Mouse (Mus musculus) layer of hippocampus, postnatal 14 days (tissue): ENCODE results near the gene Mlxipl. TPM values are rescaled to one million over a fixed set of nuclear protein-coding genes. Genes with fewer than 3 reads are reported as not detected.
A peak's percentile ranks its signal among the peaks of the same experiment; 100 is the strongest.

Experiments used
- DNase-seq, 2 experiments: peaks; one replicate each; pipeline ENCODE4 v3.0.0; 2021 to 2022; ENCODE audit warnings: low spot score in 2 of 2, mixed read lengths in 1 of 2
- total RNA-seq, 2 experiments: library from RNA; stranded (reverse); gene quantifications; 2 replicates each; pipeline ENCODE4 v1.2.3; 2021

Gene Mlxipl
- total RNA-seq, 2 experiments from 2014 or later = 3.2 to 5.8 TPM

DNA sequence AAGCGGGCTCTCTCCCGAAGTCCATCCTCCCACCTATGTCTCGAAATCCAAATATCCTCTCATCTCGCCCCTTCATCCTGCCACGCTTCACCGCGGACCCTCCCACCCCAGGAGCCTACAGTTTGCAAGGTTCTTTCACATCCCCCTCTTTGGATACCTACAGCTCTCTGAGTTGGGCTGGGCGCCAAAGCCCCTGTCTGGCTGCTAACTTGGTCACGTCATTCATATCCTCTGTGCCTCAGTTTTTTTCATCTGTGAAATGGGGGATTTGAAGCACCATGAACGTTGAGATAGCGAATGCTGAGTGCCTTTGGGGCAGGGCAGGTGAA is 11.2 kb upstream of the Mlxipl start:
- no peak for DNase-seq

DNA sequence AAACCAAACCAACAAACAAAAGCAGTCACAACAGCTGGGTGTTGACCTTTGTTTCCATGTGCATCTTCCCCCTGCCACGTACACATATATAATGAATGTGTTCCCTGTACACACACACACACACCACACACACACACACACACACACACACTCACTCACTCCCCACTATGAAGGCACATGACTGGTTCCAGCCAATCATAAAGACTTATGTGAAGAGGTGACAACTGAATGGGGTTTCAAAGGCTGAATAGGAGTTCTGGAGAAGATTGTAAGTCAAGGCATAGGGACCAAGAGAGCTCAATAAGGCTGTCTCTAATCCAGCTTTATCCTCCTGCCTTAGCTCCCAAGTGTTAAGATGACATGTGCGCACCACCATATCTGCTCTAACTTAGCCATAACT is 10.1 kb upstream of the Mlxipl start:
- no peak for DNase-seq

GRCm38 (mm10) chr5:135080539-135080938 is 9.2 kb upstream of the Mlxipl start:
- no peak for DNase-seq

DNA sequence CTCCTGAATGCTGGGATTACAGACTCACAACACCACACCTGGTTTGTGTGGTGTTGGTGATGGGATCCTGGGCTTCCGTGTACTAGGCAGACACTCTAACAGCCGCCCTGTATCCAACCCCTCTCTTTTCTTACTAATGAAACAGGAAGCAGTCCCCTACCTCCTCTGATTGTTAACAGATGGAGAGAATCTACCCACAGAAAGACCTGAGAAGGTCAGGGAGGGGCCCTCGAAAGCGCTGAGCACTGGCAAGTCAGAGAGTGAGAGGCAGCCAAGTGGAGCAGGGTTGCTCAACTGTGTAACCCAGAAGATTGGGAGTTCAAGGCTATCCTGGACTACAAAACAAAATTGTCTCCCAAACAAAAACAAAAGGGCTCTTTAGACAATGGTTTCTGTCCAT is 2.8 kb upstream of the Mlxipl start:
- no peak for DNase-seq

DNA sequence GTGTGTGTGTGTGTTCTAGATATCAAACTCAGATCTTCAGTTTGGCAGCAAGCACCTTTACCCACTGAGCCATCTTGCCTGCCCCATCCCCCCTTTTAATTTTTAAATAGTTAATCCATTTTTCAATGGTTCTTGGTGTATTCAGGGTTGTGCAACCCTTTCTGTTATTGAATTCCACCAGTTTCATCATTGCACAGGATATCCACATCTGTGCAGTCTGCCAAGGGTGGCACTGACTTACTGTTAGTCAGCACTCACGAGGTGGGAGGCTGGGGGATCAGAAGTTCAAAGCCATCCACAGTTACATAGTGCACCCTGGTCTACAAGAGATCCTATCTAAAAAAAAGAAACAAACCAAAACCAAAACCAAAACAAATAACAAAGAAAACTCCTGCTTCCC is 11.3 kb downstream of the Mlxipl start:
- DNase-seq = no peak

DNA sequence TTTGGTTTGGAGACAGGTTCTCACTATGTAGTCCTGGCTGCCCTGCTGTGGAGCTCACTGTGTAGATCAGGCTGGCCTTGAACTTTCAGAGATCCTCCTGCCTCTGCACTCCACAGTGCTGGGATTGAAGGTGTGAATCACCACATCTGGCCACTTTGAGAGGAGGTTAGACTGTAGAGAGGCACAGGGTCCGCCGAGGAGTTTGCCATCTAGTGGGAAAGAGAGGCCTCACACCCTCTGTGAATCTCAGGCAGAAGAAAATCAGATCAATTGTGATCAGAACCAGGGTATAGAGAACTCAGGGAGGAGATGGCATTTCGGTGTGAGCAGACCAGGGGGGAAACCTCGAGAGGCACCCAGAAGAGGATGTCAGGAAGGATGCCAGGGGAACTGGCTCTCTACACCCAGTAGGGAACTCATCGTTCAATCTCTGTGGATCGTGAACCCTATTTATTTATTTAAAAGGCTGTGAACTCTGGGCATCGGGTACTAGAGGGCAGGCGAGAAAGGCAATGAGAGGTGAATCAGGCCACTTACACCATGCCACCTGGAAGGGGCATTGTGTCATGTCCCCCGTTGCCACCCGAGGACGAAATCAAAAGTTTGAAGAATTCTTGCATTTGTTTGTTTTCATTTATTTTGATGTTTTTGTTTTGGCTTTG is 14.4 kb downstream of the Mlxipl start:
- no peak for DNase-seq

DNA sequence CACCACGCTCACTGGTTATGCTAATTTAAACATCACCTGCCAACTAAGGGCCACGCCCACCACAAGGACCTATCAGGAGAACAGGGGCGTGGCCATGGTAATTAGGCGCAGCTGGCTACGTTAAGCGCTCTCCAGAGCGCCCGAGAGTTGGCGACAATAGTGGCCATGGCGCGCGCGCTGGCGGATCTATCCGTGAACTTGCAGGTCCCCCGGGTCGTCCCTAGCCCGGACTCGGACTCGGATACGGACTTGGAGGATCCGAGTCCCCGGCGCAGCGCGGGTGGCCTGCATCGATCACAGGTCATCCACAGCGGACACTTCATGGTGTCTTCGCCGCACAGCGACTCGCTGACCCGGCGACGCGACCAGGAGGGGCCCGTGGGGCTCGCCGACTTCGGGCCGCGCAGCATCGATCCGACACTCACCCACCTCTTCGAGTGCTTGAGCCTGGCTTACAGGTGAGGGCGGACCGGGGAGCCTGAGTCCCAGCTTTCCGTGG is 17.1 kb downstream of the Mlxipl start:
- DNase-seq = peak; percentile 47 to 75

DNA sequence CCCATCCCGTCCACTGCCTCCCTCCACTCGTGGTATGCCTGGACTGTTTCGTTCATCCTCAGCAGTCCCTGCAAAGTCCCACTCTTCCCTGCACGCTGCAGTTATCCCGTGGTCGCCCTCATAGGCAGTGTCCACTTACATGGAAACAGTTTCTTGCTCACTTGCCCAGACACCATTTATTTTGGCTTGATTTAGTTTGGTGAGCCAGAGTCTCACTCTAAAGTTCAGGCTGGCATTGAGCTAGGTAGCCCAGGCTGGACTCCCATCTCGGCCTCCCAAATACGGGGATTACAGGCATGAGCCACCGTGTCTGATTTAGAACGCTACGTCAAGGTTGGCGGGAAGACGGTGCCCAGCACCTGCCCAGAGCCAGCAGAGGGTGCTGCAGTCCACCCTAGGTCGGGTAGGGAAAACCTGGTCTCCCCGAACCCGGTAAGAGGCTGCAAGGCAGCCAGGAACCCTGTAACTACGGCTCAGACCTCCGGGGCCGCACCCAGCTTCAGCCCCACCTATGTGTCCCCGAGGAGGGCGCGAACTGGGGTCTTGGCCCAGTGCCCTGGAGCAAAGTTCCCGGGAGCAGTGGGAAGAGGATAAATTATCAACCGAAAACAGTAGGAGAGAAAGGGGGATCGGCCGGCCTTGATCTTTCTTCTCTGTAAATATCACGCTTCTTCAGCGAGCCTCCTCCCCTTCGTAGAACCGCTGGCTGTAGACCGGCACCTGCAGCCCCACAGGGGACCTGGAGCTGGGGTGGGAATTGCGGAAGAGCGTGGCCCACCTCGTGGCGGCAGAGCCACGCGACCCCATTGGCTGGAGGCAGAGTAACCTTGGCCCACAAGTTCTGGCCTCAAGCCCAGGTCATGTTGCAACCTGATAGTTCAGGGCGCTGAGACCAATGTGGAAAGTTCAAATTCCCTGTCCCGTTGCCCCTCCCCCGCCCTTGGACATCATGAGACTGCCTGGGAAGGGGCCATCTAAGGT is 18.1 kb downstream of the Mlxipl start:
- DNase-seq = peak in 1 of 2 experiments; percentile 9

- no peak for DNase-seq
Observed at GRCm38 (mm10) chr5:135109017-135109416, 19.3 kb downstream of the Mlxipl start.

GRCm38 (mm10) chr5:135109426-135109825 is 19.7 kb downstream of the Mlxipl start:
- no peak for DNase-seq

DNA sequence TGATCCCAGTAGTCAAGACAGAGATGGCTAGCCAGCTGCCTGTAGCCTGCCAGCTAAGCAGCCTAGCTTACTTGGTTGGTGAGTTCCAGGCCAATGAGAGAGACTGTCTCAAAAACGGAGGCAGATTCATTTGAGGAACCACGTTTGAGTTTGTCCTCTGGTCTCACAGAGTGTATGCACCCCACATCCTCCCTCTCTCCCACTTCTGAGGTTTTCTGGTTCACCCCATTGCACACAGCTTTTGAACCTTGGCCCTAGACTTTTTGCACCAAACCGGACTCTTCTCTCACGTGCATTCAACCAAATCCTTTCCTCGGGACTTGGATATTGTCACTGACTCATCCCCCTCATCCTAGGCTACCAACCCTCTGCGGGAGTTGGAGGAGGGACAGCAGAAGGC is 20.3 kb downstream of the Mlxipl start:
- DNase-seq = no peak

GRCm38 (mm10) chr5:135113782-135114181 is 24.1 kb downstream of the Mlxipl start:
- DNase-seq = no peak

- no peak for DNase-seq
Observed at GRCm38 (mm10) chr5:135115241-135115640, 25.6 kb downstream of the Mlxipl start.

- DNase-seq = peak; percentile 38 to 47
Observed at GRCm38 (mm10) chr5:135118589-135119081, 28.9 kb downstream of the Mlxipl start.

- no peak for DNase-seq
Observed at GRCm38 (mm10) chr5:135120753-135121152, 31.1 kb downstream of the Mlxipl start.

DNA sequence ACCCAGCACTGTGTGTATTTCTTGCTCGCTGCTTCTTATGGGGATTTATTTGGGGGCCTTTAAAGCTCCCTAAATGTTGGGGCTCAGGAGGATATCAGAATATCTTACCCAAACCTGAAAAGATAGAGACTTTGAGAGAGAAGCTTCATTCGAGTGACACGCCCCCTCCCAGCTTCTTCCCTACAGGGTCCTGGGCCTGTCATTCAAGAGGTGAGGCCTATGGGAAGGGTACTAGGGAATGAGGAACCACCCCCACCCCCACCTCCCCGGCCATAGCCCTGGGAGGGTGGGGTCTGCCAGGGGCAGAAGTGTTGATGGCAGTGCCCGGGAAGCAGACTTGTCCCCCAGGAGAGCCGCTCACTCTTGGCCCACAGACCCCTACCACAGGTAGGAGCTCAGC is 36.4 kb downstream of the Mlxipl start:
- DNase-seq = no peak

- no peak for DNase-seq
Observed at GRCm38 (mm10) chr5:135127669-135128068, 38.0 kb downstream of the Mlxipl start.

GRCm38 (mm10) chr5:135129747-135130146 is 40.1 kb downstream of the Mlxipl start:
- DNase-seq = no peak

- DNase-seq = no peak
Observed at GRCm38 (mm10) chr5:135133736-135134405, 44.2 kb downstream of the Mlxipl start.

GRCm38 (mm10) chr5:135134534-135134933 is 44.8 kb downstream of the Mlxipl start:
- DNase-seq = no peak

DNA sequence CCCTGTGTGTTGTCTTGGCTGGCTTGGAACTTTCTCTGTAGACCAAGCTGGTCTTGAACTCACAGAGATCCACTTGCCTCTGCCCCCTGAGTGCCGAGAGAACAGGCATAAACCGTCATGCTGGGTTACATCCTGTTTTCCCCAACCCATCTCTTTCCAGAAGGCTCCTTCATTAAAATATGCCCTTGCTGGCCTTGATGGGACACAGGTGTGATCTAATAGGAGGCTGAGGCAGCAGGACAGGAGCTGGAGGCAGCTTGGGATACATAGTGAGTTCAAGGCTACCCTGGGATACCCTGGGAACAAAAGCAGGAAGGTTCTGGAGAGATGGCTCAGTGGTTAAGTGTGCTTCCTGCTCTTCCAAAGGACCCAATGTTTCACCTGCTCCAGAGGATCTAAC is 50.2 kb downstream of the Mlxipl start:
- no peak for DNase-seq

DNA sequence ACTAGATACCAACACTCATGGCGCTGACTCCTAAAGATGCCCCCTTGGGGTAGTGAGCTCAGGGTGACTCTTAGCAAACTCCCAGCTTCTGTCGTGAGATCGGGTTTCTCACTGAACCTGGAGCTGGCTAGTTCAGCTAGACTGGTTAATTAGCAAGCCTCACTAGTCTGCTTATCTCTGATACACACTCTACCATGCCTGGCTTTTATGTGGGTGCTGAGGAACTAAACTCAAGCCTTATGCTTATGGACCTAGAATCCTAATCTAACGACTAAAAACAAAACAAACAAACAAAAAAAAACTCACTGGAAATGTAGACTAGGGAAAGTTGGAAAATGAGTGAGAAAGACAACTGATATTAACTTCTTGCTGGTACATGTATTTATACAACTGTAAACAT is 54.8 kb downstream of the Mlxipl start:
- DNase-seq = no peak
